Mouse (Mus musculus): Measurements from ENCODE around the gene Cenpx. TPM values are rescaled to one million over a fixed set of nuclear protein-coding genes. Genes with fewer than 3 reads are reported as not detected.

Gene Cenpx
- total RNA-seq, 2 experiments from 2014 or later = 30.1 to 32.0 TPM

DNA sequence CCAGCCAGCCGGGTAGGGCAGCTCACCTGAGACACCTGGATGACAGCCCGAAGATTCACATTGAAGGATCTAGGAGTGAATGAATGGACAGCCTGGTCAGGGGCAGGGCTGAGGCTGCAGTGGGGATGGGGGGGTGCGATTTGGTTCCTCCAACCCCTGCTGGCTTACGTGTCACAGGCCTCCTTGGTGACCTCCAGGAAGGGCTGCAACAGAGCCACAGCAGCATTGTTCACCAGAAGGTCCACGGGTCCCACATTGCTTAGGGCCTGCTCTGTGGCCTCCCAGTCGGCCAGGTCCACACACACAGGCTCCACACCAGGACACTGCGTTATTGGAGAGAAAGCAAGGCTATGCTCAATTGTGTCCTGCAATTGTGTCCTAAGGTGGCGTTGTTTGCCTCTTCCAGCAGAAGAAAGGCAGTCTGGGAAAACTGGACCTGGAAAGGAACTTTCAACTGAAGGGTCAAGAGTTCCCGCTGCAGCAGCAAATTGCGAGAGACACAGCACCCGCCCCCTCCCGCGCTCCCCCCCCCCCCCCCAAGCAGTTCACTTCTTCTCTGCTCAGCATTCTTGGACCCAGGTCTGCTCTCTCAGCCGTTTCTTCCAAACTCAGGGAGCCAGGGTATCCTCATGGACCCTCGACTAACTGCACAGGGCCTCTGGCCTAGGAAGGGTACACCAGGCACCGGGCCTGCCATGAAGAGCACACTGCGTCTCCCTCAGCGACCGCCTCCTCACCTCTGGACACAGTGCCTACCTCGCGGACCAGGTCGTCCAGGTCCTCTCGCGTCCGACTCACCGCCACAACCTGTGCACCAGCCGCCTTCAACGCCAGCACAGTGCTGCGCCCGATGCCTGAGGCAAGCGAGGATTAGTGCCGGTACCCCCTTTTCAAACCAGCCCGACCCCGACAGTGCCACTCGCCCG is 13.0 kb upstream of the Cenpx start:
- DNase-seq (ENCODE audit: low spot score in 2 of 2) = no peak

DNA sequence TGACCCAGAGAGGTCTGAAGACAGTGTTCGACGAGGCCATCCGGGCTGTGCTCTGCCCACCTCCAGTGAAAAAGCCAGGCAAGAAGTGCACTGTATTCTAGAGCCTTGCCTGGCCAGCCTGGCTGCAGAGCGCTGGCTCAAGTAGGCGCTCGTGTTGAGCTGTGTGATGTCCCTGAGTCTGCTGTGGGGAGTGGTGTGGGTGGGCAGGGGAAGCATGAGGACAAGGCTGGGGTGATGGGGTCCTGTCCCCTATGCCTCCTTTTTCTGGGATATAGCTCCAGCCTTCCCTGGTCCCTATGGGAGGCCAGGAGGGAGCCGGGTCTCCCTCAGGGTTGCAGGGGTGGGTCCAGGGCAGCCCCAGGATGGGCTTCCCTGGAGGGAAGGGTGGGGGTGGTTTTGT is 10.0 kb upstream of the Cenpx start:
- peak in 1 of 2 experiments; percentile 3 for DNase-seq (ENCODE audit: low spot score in 2 of 2)

DNA sequence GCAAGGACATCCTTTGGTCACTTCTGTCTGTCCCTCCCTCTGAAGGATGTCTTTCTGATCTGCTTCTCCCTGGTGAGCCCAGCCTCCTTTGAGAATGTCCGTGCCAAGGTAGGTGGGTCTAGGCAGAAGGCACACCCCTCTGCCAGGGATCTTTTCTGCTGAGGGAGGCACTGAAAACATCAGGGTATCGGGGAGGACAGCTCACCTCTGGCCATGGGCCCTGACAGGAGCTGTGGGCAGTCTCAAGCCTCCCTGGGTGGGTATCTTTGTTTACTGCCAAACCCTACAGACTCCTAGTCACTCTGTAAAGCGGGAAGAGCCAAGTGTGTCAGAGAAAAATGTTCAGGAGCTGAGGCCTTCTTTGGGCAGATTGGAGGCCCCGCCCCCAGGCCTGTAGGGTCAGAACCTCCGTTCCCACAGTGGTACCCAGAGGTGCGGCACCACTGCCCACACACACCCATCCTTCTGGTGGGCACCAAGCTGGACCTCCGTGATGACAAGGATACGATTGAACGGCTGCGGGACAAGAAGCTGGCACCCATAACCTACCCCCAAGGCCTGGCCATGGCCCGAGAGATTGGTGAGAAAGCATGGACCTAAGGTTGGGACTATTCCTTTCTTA is 9.3 kb upstream of the Cenpx start:
- DNase-seq (ENCODE audit: low spot score in 2 of 2) = peak in 1 of 2 experiments; percentile 4

DNA sequence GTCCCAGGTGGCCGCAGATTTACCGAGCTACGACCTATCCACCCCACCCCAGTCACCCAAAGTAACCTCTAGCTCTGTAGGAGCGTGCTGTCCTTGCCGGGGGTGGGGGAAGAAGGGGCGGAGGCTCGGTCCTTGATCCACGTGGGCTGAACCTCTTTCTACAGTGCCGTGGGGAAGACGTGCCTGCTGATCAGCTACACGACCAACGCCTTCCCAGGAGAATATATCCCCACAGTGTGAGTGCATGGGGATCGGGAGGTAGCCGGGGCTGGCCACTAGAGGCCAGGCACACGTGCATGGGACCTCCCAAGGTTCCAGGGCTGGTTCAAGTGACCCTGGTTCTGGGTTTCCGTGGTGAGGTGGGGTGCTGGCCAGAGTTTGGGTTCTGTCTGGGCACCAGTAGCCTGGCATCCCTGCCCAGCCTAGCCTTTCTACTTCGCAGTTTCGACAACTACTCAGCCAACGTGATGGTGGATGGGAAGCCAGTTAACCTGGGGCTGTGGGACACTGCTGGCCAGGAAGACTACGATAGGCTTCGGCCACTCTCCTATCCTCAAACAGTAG is 8.6 kb upstream of the Cenpx start:
- peak; percentile 9 to 26 for DNase-seq (ENCODE audit: low spot score in 2 of 2)

DNA sequence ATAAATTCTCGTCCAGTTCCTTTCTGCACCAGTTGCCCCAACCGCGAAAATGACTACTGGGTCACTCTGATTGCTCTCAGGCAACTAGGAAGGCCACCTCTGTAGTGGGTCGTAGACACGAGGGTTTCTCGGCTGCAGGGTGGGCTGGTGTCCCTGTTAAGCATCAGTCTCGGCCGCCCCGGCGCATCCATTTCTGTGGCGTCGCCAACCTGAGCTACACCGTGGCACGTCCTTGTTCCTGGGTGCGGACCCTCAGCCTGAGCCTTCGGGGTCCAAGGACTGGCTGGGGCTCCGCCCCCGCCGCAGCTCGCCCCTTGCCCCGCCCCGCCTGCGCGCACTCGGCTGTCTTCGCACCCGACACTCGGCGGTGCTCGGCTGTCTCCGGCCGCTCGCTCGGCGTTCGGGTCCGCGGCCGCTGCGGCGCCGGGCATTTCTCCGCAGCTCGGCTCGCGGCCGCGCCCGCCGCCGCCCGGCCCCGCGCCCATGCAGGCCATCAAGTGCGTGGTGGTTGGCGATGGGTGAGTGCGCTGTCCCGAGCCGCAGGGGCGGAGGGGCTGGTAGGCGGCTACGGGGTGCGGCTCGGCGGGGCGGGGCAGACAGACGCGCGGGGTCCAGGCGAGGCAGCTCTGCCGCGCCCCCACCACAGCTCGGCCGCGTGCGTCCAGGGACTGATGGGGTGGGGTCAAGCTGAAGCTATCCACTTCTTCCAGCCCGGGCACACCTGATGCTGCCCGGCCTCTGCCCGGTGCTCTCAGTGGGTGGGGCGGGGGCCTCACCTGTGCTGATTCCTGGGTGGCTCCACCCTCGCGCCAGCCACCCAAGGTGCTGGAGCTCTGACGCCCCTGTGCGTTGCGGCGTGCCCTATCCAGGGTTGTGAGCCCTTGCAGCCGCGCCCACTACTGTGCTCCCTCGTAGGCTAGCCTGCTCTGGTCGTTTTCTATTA is 7.9 kb upstream of the Cenpx start, which contains the start of gene Rac3:
Gene Rac3, plus strand, starts transcription at position 347 of the 943 bp plus-strand sequence.
- DNase-seq (ENCODE audit: low spot score in 2 of 2) = peak; percentile 79 to 88

DNA sequence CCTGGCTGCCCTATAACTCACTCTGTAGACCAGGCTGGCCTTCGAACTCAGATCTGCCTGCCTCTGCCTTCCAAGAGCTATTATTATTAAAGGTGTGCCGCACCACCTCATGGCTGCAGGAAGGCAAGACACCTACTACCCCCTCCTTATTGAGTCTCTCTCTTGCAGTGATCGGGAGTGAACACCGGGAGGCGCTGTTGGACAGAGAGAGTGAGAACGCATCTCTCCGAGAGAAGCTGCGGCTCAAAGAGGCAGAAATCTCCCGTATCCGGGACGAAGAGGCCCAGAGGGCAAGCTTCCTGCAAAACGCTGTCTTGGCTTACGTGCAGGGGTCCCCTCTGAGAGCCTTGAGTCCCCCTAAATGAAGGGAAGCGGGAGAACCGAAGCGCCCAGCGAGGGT is 6.9 kb upstream of the Cenpx start:
- DNase-seq (ENCODE audit: low spot score in 2 of 2) = peak; percentile 96 to 97

DNA sequence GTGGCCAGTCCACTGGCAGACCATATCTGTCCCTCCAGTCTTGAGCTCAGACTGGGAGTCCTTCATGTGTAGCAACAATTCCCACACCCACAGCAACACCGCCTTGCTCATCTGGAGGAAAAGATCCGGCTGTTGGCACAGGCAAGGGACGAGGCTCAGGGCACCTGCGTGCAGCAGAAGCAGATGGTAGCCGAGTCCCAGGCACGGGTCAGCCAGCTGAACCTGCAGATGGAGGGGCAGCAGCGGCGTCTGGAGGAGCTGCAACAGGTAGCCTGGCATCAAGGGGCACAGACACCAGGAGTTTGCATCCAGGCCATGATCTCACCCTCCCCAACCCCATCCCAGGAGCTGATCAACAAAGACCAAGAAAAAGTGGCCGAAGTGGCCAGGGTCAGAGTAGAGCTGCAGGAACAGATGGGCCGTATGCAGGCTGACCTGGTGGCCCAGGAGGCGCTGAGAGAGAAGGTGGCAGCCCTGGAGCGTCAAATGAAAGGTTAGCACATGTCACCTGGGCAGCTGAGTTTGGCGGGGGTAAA is 6.4 kb upstream of the Cenpx start:
- peak in 1 of 2 experiments; percentile 14 for DNase-seq (ENCODE audit: low spot score in 2 of 2)

DNA sequence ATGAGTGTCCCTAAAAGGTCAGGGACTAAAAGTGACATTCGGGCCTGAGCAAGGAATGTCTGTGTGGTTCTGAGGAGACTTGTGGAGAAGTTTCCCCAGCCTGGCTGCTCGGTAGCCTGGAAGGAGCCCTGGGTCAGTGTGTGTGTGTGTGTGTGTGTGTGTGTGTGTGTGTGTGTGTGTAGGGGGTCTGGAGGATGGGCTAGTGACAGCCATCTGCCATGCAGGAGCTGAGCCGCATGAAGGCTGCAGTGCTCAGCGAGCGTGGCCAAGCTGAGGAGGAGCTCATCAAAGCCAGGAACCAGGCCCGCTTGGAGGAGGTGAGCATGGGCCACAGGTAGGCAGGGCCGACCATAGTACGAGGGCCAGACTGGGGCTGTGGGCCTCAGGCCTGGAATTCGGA is 5.7 kb upstream of the Cenpx start:
- no peak for DNase-seq (ENCODE audit: low spot score in 2 of 2)

DNA sequence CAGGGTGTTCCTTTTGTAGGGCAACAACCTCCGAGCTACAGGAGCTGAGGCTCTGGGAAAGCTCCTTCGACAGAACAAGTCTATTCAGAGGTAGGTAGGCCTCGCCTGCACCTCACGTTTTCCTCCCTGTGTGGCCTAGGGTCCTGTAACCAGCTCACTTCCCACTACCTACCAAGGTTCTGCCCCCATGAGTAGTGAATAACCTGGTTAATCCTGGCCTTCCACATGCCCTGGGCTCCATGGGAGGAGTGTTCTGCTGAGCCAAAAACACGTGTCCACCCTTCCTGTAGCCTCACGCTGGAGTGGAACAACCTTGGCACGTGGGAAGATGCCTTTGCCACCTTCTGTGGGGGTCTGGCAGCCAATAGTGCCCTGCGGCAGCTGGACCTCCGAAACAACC is 1.6 kb upstream of the Cenpx start:
- no peak for DNase-seq (ENCODE audit: low spot score in 2 of 2)

DNA sequence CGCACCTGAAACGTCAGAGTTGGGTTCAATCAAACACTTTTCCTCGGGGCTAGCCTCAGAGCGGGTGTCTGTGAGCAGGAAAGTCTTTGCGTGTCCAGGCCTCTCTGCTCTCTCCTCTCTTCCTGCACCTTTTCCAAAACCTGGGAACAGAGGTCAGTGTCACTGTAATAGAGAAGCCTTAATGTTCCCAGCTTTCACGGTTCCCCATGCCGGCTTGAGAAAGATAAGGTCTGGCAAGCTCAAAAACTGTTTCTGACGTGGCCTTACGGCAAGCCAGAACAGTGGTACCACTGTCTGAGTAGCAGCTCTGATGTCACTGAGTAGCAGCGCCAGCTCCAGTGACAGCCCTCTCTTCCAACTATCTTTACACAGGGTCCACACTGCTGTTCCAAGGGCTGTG is 1.0 kb upstream of the Cenpx start:
- DNase-seq (ENCODE audit: low spot score in 2 of 2) = no peak

DNA sequence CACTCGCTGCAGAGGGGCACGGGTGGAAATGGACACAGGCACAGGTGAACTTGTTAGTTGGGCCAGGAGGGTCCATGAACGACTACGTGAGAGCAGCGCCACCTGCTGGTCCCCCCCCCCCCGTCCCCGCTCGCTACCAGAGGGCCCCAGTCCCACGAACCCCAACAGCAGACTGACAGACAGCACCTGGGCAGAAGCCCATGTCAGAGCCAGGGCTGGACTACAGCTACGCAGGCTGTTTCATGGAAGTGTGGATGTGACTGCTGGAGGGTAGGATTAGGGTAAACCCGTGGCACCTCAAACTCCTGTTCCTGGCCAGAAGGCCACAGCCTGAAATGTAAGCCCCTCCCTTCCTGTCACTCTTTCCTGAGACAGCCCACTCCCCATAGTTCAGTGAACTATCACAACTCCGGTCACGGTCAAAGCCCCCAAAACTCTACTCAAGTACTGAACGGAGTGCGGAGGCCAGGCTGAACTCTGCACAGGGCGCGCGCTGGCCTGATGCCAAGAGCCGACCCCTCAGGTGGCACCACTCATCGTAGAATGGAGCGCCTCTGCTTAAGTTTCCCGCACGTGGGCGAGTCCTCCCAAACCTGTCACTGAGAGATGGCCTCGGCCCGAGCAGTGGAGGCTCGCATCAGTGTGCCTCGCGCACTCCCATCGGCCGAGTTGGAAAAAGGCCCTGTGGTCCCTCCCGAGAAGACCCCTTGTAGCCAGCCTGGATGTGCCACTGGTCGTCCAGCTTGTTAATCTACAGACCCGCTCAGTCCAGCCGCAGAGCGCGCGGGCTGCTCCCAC is 568 bp downstream of the Cenpx start:
- DNase-seq (ENCODE audit: low spot score in 2 of 2) = peak; percentile 57 to 65

DNA sequence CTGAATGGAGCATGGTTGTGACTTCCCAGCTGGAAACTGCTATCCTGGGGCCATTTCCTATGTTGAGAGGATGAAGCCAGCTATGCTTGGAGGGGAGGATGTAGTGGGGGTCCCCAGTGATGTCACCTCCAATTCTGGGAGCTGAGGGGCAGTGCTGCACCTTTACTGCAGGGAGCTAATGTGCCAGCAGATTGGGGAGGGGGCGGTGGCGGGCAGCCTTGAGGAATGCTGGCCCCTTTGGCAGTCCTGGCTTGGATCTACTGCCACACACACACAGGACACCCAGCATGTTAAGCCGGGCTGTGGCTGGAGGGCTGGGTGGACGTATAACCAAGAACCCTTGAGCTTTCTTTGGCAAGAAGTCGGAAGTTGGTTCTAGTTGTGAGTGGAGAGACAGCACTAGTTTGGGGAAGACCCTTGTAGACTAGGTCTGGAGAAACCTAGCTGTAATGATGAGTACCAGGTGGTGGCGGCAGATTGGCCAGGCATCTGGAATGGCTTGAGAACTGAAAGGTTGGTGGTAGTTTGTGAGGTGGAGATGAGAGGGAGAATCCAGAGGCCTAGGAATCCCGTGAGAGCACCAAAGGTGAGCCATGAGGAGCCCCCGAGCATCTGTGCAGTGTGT is 1.4 kb downstream of the Cenpx start:
- no peak for DNase-seq (ENCODE audit: low spot score in 2 of 2)

DNA sequence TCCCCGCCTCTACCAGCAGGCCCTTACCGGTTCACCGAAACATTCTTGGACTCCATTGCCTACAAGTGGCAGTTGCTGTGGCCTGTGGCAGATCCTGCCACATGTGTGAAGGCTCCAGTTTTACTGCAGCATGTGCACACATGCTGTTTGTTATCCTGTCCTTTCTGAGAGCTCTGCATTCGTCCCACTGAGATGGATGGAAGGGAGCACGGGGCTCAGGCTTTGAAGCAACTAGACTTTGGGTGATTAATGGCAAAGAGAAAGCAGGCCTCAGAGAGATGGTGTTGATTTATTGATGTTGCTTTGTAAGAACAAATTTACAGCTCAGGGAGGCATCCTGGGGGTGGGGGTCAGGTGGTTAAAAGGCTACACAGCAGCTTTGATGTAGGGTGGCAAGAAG is 2.9 kb downstream of the Cenpx start:
- no peak for DNase-seq (ENCODE audit: low spot score in 2 of 2)

DNA sequence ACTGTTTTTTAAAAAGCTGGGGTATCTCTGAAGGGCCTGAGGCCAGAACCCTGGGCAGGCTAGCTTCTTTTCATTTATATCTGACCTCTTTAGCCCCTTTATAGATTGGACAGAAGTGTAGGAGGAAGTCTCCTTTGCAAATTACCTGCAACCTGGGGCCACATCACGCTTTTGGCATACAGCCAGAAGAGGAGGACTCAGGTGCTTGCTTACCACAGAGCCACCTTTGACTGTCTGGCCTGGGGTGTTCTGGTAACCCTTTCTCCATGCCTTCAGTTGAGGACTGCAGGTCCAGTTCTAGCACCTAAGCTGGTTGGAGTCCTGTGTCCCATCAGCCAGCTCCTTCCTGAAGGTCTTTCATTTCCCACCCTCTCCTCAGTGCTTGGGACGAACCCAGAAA is 4.0 kb downstream of the Cenpx start:
- DNase-seq (ENCODE audit: low spot score in 2 of 2) = no peak

DNA sequence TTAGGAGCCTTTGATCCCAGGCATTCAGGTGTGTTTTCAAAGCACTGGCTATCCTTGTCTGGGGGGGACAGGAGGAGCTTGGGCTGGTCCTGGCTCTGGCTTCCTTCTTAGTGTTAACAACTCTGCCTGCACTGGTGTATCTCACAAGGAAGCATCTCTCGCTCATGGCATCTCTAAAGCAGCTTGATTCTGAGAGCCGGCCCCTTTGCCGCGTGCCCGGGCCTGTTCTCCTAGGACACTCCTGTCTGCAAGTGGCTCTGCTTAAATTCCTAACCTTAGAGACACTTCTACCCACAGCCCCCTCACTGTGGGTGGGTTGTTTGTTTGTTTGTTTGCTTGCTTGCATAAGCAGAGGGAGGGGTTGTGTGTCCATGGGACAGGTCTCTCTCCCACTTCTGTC is 5.6 kb downstream of the Cenpx start:
- no peak for DNase-seq (ENCODE audit: low spot score in 2 of 2)

DNA sequence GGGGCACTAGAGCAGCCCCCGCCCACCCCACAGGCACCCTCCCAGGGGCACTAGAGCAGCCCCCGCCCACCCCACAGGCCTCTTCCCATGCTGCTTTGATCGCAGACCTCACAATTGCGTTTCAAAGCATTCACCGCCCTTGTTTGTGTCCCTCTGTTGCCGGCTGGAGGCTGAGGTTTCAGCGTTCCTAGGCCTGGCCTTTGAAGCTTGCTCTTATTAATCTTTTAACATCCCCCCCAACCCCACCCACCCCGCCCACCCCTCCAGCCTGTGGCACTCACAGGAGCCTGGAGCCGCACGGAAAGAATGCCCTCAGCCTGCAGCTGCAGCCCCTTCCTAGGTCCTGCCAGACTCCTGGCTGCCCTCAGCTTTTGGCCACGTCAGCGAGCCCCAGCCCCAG is 6.3 kb downstream of the Cenpx start:
- DNase-seq (ENCODE audit: low spot score in 2 of 2) = no peak

DNA sequence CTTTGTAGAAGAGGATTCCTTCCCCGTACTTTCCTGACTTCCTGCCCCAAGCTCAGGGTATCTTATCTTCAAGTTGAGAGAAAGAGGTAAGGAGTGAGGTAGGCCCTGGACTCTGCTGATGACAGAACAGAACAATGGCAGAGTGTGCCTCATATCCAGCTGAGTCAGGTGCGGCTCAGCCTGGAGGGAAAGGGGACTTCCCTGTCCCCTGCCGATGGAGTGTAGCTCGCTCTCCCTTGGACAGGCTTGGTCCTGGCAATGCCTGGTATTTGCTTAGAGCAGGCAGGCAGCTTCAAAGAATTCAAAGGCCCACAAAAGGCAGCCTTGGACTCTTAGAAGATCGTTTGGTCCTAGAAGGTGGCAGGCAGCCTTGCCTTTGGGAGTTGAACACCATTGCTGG is 7.4 kb downstream of the Cenpx start:
- DNase-seq (ENCODE audit: low spot score in 2 of 2) = no peak

DNA sequence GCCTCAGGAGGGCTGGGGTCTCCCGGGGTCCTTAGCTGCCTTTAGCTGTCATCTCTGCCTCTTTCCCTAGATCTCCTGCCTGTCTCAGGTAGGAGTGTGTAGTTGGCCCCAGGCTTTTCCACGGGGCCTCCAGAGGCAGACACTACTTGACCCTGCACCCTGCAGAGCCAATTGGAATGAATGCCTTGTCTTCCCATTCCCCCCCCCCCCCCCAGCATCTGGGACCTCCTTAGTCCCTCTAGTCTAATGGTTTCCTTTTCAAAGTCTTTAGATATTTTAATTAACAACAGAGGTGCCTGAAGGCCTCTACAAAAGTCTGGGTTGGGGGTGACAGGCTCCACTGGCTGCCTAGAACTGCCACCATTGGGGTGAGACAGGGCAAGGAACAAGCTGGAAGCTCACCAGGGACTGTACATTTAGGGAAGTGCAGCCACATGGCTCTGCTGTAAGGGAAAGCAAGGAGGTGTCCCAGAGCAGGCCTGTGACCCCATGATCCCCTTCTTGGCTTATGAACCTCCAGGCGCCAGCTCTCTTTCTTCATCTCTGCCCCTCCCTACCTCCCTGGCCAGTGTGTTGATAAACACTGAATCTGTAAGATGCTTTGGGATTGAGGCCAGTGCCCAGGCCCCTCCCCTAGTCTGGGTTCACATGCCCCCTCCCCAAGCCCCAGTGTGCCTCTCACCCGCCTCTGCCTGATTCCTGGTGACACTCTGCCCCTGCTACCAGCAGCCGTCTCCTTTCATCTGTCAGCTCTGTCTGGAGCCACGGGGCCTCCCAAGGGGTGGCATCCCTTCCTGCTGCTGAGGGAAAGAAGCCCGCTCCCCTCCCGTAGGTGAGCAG is 8.8 kb downstream of the Cenpx start:
- DNase-seq (ENCODE audit: low spot score in 2 of 2) = no peak

All from layer of hippocampus, postnatal 10 days (tissue).